Mouse (Mus musculus) thymus, postnatal 14 days (tissue): ENCODE results near the gene Gm14190.
"Not testable (repeated sequence)": the region's sequence is repeated elsewhere in the genome, so short reads cannot be mapped to it uniquely, and the experiment has no call there.

ENCODE experiments used
- DNase-seq: peaks from one replicate; pipeline ENCODE4 v3.0.0; 2021

The Gm14190 gene

GRCm38 (mm10) chr11:99690463-99690862 is at the start of gene Gm14190:
TSS of gene Gm14190 (minus strand) at chr11:99690740.
- no peak for DNase-seq

- no peak for DNase-seq
These were observed 43.6 kb upstream of the Gm14190 start, which contains the start of gene Gm14180 for GRCm38 (mm10) chr11:99734190-99734589. TSS of gene Gm14180 (minus strand) at chr11:99734290.

GRCm38 (mm10) chr11:99724061-99724460 is 33.5 kb upstream of the Gm14190 start:
- DNase-seq, result no peak

GRCm38 (mm10) chr11:99718759-99719158 is 28.2 kb upstream of the Gm14190 start:
- no peak for DNase-seq

GRCm38 (mm10) chr11:99685235-99685634 is 5.3 kb downstream of the Gm14190 start:
- not testable (repeated sequence) for DNase-seq

- no peak for DNase-seq
These were observed 7.1 kb downstream of the Gm14190 start for GRCm38 (mm10) chr11:99683481-99683880.

GRCm38 (mm10) chr11:99665860-99666259 is 24.7 kb downstream of the Gm14190 start, which contains the start of gene Krtap4-6:
TSS of gene Krtap4-6 (minus strand) at chr11:99665960.
- no peak for DNase-seq

GRCm38 (mm10) chr11:99662802-99663201 is 27.7 kb downstream of the Gm14190 start:
- DNase-seq, result no peak

- no peak for DNase-seq
These were observed 31.3 kb downstream of the Gm14190 start for GRCm38 (mm10) chr11:99659256-99659655.

GRCm38 (mm10) chr11:99658467-99659010 is 32.0 kb downstream of the Gm14190 start, which contains the start of gene Gm11563:
TSS of gene Gm11563 (minus strand) at chr11:99658960.
- not testable (repeated sequence) for DNase-seq

GRCm38 (mm10) chr11:99657051-99657450 is 33.5 kb downstream of the Gm14190 start:
- no peak for DNase-seq

GRCm38 (mm10) chr11:99650136-99650535 is 40.4 kb downstream of the Gm14190 start, which contains the start of gene Gm11555:
TSS of gene Gm11555 (minus strand) at chr11:99650236.
- DNase-seq, result no peak

- no peak for DNase-seq
These were observed 44.1 kb downstream of the Gm14190 start for GRCm38 (mm10) chr11:99646444-99646843.

GRCm38 (mm10) chr11:99644351-99644750 is 46.2 kb downstream of the Gm14190 start:
- no peak for DNase-seq

GRCm38 (mm10) chr11:99643635-99644139 is 46.9 kb downstream of the Gm14190 start, which contains the start of gene Krtap4-7:
TSS of gene Krtap4-7 (minus strand) at chr11:99644089.
- not testable (repeated sequence) for DNase-seq

- no peak for DNase-seq
These were observed 49.6 kb downstream of the Gm14190 start for GRCm38 (mm10) chr11:99640926-99641325.
